Mouse (Mus musculus) urinary bladder, postnatal 4 days (tissue): ENCODE measurements around the gene Ndc1.
A peak's percentile ranks its signal among the peaks of the same experiment; 100 is the strongest.
"Not testable (repeated sequence)": the region's sequence is repeated elsewhere in the genome, so short reads cannot be mapped to it uniquely, and the experiment has no call there.

Source experiments
- DNase-seq, 2 experiments: peaks; one replicate each; pipeline ENCODE4 v3.0.0; 2021 to 2022; ENCODE audit warnings: low spot score in 2 of 2

Gene Ndc1

GRCm38 (mm10) chr4:107364190-107364639, 3.4 kb upstream of the Ndc1 start:
- no peak for DNase-seq

- not testable (repeated sequence) for DNase-seq
Observed at GRCm38 (mm10) chr4:107366408-107366807, 1.2 kb upstream of the Ndc1 start.

DNA sequence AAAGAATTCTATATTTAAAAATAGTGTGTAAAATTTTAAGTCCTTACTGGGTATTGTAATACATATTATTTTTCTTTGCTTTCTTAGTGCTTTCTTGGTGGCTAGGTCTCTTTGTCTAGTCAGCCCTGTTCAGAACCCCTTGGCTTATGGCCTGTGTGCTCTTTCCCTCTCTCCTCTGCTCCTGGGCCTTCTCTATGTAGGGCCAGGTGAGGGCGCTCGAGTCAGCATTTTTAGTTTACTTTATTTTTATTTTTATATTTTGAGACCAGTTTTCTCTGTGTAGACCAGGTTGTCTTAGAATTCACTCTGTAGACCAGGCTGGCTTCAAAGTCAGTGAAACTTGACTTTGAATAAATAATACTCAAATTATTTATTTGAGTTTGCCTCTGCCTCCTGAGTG, 4.7 kb downstream of the Ndc1 start:
- DNase-seq = no peak

- DNase-seq = no peak
Observed at GRCm38 (mm10) chr4:107374677-107375076, 7.1 kb downstream of the Ndc1 start.

DNA sequence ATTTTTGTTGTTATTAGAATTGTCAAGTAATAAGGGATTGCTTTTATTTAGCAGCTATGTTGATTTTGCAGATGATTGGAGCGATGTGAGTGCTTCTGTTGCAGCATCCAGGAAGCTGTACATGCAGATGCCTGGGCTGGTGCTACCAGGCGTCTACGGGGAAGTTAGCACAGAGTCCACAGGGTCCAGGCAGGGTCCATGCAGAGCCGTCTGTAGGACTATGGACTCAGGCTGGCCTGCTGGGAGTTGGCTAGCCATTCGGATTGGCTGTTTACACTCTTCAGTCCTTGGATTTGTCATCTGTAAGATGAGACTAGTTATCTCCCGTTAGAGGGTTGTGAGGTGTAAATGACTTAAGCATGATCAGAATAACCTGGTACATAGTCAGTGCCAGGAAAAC, 11.4 kb downstream of the Ndc1 start:
- no peak for DNase-seq

- DNase-seq = no peak
Observed at GRCm38 (mm10) chr4:107380871-107381270, 13.3 kb downstream of the Ndc1 start.

DNA sequence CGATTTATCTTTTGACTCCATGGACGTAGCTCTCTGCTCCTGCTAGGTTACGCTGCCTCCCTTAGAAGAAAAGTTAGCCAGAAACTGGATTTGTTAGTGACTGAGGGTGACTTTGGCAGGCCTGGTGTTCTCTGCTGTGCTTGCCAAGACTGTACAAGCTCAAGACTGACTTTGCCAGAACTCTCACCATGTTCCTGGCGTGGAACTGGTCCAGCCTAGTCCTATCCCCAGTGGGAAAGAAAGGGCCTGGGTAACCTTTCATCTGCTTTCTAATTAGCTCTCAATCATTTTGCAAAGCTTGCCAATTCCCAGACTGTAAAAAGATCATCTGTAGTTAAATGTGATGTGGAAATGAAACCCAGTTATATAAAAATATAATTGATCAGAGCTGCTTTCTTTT, 19.5 kb downstream of the Ndc1 start:
- DNase-seq = no peak

DNA sequence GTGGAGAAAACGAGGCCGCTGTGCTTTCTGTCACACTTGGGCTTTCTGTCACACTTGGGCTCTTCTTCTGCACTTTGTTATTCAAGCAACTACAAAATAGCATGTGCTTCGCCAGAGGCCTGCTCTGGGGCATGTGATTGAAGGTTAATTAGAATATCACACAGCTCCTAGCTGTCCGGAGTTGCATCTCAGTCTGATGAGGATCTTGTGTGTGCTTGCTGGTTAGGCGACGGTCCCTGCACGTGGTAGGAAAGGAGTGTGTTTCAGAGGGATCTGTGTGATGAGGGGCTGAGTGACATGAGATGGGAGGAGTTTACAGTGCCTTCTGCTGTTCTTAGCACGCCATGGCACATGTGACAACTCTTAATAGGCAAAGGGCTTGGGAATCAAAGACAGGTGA, 19.9 kb downstream of the Ndc1 start:
- DNase-seq = no peak

- no peak for DNase-seq
Observed at GRCm38 (mm10) chr4:107388291-107388690, 20.7 kb downstream of the Ndc1 start.

DNA sequence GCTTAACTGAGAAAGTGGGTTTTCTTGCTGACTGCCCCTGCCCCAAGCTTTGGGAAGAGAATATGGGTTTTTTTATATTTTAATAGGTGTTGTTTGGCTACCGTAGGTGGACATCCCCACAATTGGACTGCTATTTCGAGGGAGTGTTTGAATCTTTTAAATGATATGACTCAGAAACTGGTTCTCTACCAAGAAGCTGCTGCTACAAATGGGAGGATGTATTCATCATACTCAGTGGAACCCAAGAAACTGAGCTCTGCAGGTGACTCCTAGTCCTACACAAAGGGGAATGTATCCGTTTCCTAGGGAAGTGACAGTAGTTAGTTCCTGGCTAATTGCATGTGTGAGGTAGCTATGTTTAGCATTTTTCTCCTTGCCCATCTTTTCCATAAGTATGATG, 21.8 kb downstream of the Ndc1 start:
- DNase-seq = no peak

- DNase-seq = no peak
Observed at GRCm38 (mm10) chr4:107393771-107394170, 26.2 kb downstream of the Ndc1 start.

DNA sequence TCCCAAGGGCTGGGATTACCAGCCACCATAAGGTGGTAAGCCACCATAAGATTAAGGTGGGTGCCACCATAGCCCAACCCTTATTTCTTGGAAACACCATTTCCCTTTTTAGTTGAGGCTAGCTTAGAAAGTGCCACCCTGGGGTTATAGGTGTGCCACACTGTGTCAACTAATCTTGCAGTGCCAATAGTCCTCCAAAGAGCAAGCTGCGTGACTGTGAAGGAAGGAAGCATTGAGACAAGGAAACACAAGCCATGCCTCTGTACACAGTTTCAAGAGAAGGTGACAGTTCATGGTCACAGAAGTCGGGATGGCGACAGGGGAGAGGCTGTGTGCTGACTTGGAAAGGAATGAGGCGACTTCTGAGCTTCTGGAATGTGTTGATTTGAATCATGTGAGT, 52.6 kb downstream of the Ndc1 start:
- DNase-seq = no peak

GRCm38 (mm10) chr4:107421711-107422110, 54.1 kb downstream of the Ndc1 start:
- DNase-seq = no peak

DNA sequence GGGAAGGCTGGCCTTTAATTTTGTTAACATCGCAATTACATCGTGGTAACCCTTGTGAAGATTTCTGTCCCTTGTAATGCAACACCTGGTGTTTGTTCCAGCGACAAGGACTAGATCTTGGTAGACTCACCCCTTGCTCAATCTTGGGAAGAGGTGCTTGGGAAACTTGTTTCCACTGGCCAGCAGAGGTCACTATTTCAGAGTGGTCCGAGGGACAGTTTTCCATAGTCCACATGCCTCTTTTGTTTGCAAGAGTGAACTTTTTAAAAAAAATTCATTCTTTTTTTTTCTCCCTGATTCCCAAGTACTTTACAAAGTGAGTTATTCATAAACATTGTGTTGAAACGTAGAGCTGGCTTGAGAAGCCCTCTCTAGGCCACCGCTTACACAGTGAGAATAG, 54.6 kb downstream of the Ndc1 start:
- DNase-seq = no peak

GRCm38 (mm10) chr4:107425616-107426015, 58.0 kb downstream of the Ndc1 start:
- no peak for DNase-seq

DNA sequence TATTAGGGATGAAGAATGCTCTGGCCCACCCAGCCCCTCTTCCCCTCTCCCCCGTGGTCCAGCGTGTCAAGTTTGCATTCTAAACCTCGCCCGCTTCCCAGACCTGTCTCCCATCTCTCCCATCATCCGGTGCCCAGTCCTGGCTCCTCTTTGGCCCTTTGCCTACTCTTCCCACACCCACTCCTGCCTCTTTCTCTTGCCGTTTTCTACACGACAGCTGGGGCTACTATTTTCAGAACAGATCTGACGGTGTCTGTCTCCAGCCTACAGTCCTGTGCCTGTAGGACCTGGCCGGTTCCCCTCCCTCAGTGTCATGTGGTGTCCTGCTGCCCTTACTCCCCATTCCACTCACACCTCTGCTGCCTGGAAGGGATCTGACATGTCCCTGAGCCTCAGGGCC, 59.0 kb downstream of the Ndc1 start:
- no peak for DNase-seq

- peak in 1 of 2 experiments; percentile 25 for DNase-seq
Observed at GRCm38 (mm10) chr4:107432717-107433116, 65.1 kb downstream of the Ndc1 start.

DNA sequence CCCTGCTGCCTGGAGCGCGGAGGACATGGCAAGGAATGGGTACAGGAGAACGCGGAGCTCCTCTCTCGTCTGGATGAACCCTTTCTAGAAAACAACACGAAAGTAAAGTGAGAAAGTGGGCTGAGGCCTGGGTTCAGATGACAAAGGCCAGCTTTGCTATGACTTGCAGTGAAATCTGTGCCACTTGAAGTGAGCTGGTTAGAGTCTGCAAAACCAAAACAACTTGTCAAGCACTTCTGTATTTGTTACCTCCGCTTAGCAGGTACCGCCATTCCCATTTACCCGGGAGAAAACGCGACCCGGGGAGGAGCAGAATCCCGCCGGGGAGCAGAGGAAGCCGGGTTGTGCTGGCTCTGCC, 66.4 kb downstream of the Ndc1 start:
- DNase-seq = no peak

DNA sequence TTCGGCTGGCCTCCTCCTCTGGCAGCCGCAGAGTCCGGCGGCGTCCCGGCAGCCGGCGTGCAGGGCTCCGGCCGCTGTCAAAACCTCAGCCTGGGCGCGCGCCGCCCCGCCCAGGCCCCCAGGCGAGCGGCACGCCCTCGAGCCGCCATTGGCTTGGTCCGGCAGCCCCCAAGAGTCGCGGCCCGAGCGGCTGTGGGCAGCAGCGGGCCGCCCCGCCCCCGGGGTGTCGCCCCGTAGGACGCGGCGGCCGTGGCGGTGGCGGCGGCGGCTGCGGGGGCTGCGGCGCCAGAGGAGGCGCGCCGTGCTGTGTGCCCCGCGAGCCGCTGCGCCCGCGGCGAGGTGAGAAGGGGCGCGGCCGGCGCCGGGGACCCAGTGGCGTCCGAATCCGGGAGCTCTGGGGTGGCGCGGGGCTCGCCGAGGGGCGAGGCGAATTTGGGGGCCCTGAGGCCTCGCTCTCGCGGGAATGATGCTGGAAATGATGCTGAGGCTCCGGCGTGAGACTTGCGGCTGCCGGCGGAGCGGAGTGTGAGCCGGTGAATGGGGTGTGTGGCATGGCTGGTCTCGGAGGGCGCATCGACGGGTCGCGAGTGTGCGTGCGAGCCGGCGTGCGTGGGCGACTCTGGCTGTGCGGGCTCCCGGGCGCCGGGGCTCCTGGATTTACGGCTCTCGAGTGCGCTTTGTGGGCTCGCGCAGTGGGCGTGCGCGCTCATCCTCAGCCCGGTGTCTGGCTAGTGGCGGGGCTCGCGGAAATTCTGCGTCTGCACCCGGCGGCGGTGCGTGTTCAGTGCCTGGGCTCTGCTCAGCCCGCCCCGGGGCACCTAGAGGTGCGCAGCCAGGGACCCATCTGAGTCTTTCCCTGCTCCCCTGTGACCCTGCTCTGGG, 67.0 kb downstream of the Ndc1 start, which contains the start of gene Glis1:
TSS of gene Glis1 (plus strand) at position 236 of the 882 bp plus-strand sequence.
- peak in 1 of 2 experiments; percentile 56 for DNase-seq

DNA sequence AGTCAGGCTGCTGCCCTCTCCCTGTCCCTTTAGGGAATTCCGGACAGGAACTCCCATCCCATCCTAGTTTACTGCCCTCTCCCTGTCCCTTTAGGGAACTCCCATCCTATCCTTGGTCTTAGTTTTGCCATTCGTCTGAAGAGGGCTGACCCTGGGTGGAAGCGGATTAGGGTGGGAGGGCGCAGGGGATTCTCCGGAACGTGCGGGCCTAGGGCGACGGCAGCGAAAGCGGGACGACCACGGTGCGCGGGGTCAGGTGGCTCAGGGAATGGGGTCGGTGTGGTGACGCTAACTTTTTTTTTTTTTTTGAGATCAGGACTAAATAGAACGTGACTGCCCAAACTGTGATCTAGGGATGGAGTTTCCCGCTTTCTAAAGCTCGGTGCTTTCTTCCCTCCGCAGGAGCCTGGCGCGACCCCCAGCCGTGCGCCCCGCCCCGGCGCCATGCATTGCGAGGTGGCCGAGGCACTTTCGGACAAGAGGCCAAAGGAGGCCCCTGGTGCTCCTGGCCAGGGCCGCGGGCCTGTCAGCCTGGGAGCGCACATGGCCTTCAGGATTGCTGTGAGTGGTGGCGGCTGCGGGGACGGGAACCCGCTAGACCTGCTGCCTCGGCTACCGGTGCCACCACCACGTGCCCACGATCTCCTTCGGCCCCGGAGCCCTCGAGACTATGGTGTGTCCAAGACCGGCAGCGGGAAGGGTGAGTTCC, 67.8 kb downstream of the Ndc1 start:
- no peak for DNase-seq

DNA sequence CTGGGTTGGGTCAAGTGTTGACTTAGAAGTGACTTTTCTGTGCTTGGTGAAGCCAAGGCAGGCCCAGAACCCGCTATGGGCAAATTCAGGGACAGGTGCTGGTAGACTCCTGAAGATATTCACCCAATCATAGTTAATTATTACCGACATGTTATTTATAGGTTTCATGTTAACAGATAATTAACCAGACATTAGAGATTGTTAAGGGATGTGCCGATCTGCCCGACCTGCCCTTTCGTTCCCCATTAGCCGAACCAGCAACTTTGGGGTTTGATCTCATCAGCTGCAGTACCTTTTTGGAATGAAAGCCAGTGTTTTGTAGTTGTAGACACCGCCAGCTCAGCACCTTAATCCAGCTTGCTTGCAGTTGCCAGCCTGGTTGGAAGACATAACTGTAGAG, 68.9 kb downstream of the Ndc1 start:
- no peak for DNase-seq

DNA sequence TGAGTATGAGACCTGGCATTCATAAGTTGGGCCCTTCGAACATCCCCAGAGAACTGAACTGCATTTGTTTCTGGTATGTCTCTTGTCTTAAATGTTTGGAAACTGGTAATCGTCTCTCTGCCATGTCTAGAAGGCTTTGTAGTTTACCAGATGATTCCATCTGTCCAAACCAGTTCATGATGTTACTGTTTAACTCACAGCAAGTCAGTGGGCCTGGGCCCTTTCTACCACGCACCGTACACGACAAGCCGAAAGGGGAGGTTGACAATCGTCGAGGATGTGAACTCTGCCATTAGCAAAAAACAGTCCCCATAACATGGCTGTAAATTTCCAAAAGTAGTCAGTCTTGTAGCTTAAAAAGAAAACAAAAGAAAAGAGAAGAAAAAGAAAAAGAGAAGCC, 71.2 kb downstream of the Ndc1 start:
- no peak for DNase-seq

DNA sequence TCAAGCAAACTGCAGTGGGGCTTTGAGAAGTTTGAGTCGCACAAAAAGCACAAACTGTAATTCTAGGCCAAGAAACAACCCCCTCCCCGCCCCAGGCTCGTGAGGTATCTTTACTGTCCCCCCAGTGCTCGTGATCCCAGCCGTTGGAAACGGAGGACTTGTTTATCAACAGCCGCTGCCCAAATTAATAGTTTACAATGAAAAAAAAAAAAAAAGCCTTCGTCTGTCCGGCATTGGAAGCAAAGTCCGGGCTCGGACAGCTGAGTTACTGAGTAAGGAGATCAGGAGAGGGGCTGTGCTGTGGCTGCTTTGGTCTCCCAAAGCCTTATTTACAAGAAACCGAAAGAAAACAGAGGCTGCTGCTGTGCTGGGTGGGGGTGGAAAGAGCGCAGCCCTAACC, 72.7 kb downstream of the Ndc1 start:
- no peak for DNase-seq
